Mouse (Mus musculus) retina, embryonic 14.5 days (tissue): Measurements from ENCODE around the gene CK137956.

Experiments
- DNase-seq: peaks from one replicate; pipeline ENCODE4 v3.0.0-alpha.2; 2015; ENCODE audit warnings: low spot score

Gene CK137956

DNA sequence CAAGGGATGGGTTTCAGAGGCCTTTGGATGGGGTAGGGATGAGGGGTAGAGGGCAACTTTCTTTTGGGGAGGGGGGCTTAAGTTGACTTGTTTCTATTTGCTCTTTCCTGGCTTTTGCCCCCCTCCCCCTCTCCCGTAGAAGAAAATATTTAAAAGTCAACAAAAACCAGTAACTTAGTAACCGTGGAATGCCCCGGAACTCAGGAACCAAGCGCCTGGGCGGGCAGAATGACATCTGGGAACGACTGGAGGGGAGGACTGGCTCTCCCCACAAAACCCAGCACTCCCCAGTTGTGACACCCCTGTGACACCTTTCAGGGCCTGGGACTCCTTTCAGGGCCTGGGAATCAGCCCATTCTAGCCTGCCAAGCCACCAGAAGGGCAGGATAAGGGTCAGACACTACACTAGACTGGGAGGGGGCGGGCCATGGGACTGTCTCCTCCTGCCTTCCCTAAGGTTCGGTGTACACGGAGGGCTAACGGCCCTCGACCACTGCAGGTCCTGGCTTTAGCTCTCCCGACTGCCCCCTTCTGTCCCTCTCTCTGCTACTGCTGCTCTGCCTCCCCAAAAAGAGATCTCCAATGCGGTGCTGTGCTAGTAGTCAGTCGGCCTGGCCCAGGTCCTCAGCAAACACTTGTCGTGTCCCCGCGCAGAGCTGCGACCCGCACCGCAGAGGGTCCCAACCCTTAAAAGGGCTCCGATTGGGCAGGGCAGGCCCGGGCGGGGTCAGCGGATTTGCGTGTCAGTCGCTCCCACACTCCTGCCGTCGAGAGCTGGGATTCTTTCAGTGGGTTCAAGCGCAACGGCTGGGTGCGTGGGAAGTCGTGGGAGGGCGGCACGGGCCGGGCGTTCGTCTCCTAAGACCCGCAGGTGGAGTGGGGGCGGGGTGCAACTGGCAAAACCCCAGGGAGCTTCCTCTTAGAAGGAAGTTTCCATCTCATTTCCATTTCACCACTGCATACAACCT lies at the start of gene CK137956:
Gene CK137956, minus strand, starts transcription at position 51 of the 968 bp plus-strand sequence.
- peak; percentile 51 for DNase-seq

DNA sequence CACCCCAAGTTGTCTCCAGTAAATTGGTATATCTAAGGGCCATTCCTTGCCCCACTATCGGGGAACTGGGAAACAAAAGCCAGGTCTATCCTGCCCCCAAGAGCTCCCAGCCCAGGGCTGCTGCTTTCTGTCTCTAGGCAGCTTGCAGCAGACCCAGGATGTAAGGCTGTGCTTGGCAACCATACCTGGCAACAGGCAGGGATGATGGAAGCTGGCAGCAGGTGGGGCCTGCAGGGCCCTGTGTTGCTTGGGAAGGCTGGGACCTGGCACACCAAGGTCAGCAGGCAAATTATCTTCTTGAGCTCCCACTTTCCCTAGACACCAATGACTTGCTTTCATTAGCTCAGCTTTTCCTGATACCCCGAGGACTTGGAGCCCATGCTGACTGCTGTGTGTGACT lies 48.7 kb upstream of the CK137956 start:
- DNase-seq, result no peak

DNA sequence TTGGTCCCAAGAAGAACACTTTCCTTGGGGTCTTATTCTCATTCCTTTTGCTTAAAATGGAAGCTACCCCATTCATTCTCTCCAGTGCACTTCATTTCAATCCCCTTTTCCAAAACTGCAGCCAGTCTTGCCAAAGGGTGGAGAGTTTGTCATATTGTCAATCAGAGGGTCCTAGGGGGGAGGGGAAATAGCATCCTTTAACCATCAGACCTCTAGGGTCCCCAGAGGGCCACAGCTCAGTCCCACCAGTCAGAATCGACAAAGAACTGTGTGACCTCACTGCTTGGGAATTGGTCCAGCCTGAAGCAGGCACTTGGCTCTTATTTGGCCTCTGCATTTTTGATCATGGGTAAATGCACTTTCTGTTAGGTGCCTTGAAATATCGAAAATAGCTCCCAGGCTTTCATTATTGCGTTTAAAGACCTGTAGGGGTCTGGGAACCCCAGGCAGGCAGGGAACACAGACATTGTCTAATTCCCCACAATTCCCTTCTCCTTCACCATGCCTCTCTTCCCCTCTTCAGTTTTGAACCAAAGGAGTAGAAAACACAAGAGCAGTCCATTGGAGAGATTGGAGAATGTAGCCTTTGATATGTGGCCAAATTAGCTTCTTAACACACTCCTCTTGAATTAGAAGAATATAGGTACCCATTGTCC lies 34.2 kb upstream of the CK137956 start:
- no peak for DNase-seq

DNA sequence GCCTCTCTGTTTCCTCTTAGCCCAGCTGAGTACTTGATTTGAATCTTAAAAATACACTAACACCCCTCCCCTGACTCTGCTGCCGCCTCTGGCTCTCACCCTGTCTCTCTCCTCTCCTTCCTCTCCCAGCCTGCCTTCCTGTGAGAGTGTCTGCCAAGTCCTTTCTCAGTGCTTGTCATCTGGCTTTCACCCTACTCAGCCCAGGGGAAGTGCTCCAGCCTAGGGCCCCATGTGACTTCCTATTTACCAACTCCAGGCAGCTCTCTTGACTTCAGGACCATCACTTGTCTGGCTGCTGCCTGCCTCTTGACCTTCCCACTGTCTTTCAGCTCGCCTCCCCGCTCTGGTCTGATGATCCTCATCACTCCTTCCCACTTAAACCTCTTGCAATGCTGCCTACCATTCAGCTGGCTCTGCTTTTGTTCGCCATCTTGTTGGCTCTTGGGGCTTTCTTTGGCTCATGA lies 31.9 kb upstream of the CK137956 start:
- no peak for DNase-seq

DNA sequence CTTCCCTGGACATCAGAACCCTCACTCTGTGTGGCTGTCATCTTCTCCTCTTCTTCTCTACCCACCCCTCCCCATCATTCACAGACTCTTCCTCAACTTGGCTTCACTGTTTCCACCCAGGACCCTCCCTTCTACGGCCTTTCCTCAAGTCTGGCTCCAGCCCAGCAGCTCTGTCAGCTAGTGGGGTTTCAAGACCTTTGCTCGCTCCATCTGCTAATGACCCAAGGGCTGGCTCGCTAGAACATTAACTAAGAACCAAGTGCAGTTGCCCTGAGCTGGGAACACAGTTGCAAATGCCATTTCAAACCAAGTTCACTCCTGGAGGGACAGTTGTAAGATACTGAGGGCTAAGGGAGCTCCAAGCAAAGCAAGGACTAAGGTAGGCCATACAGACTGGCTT lies 28.5 kb upstream of the CK137956 start:
- DNase-seq, result no peak

DNA sequence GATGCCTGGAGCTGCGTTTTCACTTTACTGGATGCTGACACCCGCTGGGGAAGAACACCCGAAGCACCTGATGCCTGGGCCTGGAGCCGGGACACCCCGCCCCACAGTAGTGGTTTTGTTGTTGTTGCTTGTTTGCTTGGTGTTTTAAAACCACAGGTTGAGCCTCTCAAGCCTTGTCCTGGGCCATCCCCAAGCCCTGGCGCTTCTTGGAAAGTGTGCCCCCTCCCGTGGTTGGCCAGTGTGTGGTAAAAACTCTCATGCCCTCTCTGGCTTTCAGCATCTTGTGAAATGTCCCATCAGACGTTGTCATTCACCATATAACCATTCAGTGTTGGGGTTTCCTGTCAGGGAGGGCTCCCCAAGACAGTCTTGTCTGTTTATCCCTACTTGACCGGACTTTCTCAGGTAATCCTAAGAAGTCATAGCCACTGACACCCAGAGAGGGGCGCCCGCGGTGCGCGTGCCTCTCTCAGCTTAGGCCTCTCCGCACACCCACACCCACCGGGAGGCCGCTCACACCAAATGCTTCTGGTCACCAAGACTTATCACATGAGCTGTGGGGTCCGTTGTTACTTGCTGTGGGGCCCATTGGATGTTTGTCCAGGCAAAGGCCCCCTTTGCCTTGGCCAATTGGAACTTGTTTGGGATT lies 18.7 kb upstream of the CK137956 start:
- DNase-seq, result peak; percentile 60

DNA sequence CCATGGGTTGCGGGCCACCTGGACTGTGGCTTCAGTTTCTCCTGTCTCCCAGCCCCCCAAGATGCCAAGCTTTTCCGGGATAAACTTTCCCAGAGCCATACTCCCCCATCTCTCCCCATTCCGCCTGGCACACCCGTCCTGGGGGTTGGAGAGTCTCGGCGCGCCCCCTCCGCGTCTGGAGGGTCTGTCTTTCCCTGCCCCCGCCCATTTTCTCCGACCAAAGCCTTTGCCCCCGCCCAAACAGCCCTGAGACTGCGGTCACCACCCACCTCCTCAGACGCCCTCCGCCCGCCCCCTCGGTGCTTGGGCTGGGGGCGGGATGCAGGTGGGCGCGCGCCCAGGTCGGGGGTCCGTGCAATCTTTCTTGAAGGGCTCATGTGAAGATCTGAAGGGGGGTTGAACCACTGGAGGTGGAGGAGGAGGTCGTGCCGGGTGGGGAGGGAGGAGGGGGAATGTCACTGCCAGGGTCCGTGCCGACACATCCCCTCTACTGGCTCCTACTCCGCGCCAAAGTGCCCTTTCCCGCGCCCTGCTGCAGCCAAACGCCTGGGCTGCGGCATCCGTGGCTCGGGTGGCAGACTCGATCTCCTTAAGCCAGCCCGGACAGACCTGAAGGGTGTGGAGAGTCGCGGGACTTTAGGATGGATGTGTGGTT lies 17.9 kb upstream of the CK137956 start:
- DNase-seq, result peak; percentile 35

DNA sequence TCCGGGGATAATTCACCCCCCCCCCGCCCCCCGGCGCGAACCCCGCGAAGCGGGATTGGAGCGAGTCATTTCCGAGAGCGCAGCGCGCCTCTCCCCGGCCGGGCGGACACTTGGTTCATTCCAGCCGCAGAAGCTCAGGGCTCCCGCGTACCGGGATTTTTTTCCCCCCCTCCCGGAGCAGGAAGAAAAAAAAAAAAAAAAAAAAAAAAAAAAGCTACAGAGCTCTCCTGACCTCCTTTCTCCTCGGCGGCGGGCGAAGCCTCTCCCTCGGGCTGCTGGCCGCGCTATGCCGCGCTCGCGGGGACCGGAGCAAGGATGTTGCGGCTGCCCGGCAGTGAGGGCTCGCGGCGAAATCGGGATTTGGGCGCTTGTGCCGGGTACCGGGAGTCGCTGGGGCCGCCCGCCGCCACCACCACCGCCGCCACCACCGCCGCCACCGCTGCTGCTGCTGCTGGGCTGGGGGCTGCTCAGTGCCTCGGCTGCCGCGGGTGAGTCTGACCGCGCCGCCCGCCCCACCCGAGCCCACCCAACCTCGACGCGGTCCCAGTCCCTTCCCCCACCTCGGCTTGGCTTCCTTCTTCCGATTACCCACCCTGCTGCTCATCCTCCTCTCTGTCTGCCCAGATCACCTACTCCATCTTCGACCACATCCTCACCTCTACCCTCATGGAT lies 17.2 kb upstream of the CK137956 start, which contains the start of gene Csmd2:
Gene Csmd2, plus strand, starts transcription at position 74 of the 672 bp plus-strand sequence.
- peak; percentile 75 for DNase-seq

DNA sequence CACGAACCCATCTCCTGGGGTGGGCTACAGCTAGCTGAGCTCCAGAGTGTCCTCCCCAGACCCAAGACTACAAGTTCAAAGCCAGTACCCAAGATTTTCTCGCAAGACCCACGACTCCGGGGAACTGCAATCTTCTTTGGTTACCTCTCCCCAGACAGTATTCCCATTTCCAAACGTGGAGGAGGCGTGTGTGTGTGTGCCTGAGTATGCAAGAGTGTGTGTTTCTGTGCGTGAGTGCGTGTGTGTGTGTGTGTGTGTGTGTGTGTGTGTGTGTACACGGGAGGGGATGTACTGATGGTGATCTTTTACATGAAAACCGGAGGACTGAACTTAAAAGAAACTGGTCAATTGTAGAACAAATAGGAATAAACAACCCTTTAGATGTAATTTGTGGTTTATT lies 16.5 kb upstream of the CK137956 start:
- DNase-seq, result peak; percentile 8

DNA sequence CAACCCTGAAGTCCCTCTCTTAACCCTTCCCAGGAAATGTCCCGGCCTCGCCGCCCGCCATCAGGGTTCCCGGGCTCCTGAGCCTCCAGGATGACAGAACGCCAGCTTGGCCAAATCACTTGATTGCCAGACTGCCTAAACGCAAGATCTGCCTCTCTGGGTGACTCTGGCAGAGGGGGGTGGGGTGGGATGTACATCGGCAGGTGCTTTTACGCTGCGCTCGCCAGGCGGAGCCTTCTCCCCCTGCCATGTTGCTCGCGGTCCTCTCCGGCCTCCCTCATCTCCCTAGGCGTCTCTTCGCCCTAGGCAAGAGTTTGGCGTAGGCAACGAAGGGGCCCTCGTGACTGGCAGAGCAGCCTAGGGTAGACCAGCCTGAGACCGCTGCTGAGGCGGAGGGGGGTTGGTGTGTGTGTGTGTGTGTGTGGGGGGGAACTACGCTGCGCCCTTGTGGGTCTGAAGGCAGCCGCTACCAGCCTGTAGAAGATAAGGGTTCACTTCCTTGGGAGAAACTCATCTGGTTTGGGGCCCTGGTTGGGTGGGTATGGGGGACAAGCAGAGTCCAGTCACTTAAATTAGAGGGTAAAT lies 15.8 kb upstream of the CK137956 start:
- DNase-seq, result peak; percentile 51

DNA sequence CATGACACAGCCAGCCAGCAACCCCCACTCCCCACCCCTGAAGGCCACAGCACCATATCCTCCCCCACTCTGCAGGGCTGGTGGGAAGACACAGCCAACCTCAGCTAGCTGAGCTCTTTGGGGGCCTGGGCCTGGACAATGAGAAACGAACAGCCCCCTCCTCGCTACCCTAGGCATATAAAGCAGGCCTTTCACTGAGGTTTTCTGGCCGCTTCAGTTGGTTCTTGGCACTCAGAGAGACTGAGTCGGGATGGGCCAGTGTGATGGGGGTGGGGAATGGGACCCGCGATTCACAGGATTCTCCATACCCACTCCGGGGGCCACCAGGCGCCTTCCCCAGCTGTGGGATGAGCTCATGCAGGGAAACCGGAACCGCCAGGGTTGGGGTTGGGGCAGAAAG lies 15.1 kb upstream of the CK137956 start:
- peak; percentile 5 for DNase-seq

DNA sequence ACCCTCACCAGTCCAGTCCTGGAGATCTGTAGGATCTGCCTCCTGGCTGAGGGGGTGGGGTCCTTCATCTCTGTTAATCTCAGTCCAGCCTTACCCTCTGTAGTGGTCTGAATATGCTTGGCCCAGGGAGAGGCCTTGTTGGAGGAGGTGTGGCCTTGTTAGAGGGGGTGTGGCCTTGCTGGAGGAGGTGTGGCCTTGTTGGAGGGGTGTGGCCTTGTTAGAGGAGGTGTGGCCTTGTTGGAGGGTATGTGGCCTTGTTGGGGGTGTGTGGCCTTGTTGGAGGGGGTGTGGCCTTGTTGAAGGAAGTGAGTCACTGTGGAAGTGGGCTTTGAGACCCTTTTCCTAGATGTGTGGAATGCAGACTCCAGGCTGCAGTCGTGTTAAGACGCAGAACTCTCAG lies 13.7 kb upstream of the CK137956 start:
- DNase-seq, result no peak

DNA sequence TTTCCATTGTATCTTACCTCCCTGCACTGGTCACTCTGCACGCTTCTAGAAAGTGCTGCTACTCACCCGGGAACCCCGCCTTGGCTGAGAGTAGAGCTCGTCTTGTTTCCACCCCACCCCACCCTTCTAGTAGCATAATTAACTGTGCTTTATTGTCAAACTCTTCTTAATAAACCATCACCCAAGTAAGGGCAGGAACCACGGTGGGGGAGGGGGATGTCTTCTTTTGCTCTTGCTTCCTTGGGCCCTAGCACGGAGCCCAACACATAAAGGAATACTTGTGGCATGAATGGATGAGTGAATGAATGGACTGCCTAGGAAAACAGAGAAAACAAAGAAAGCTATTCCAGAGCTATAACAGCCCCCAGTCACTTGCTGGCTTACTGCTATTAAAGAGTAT lies 10.4 kb upstream of the CK137956 start:
- no peak for DNase-seq

DNA sequence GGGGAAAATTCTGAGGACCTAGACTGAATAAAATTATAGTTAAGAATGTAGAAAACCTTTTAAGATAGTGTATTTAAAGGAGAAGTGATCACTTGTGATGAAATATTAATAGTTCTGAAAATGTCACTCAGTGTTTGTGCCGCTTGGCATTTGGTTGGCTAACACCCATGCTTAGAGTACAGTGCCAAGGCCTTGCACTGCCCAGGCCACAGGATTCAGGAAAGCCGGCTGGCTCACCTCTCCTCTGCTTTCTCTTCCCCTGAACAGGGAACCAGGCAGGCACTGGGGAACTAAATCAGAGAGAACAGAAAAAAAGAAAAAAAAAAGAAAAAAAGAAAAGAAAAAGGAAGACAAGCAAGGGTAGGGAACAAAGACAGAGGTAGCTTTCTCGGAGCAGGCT lies 2.2 kb upstream of the CK137956 start:
- DNase-seq, result no peak

DNA sequence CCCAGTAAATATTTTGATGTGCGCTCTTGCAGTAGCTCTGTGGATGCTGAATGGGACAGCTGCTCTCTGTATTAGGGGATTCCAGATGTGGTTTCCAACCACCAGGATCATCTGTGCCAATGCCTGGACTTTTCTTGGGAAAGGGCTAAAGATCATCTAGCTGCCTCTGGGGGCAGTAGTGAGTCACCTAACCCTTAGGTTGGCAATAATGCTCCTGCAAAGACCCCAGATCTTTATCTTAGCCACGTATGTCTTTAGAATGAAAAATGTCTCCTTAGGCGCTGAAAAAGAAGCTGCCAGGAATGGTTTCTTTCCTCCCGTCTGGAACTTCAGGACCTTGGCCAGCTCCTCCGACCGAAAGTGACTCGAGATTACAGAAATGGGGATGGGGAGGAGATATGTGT lies 731 bp downstream of the CK137956 start:
- DNase-seq, result peak; percentile 71

DNA sequence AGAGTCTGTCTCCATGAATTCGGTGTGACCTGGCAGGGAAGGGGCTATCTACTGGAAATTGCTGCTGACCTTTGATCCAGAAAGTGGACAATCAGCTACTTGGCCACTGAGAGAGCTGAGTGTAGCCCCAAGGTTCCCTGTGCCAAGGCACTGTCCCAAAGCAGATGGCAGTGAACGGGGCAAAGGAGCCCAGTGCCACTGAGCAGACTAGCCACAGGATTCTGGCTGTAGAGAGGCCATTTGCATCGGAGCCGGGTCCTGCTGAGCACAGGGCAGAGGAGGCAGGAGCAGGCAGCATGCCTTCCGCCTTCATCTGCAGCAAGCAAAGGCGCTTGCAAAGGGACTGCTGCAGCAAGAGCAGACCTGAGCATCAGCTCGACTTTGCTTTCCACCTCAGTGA lies 1.6 kb downstream of the CK137956 start:
- no peak for DNase-seq

DNA sequence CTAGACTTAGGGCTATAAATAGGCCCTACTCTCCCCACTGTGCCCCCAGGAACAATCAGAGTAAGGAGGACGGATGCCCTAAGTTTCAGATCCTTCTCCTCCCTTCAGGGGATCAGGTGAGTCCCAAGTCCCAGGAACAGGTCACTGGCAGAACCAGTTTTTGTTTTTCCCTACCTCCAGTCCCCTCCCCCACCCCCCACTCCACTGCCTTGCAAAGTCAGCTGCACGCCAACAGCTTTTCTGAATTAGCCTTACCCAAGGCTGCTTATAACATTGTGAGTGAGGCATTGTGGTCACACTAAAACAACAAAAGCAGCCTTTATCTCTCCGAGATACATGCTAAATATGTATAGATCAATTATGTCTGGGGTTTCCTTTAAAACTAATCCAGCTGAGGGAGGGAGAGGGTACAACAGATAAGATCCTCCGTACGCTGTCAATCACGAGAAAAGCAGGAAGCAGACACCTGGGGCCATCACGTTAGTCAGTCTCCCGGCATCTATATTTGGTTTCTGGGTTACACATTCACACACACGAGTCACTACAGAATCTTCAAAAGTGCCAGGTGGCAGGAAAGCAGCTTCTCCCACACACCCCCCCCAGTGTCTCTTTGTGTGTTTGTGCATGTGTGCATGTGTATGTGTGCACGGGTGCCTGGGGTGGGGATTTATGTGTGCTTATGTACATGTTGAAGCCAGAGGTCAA lies 17.6 kb downstream of the CK137956 start:
- DNase-seq, result no peak

DNA sequence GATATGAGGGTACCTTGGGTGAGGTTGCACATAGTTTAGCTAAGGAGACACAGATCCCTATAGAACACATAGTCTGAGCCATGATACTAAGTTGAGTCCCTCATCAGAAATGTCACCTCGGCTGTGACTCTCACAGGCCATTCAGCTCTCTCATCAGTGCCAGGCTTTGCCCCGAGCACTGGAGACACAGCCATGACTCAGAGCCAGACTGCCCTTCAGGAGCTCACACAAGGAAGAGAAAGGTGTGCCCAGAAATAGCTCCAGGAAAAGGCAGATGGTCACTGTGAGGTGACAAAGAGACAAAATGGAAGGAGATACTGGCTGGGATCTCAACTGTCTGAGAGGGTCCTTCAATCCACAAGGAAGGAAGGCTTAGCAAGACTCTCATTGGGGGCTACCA lies 23.1 kb downstream of the CK137956 start:
- DNase-seq, result no peak

DNA sequence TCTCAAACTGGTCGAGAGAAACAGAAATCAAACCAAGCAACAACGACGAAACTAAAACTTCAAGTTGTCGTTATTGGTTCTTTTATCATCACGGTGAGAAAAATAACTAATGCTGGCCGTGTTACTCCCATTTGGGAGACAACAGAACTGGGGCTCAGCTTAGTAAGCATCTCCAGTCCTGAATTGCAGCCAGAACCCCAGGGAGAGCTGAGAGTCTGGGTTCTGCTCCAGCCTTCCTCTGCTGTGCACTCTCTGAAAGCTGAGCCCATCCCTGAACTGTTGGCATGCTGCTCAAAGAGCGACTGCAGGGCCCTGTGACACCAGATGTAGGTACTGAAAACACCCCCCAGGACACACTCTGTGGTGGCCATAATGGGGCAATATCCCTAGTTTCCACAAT lies 33.3 kb downstream of the CK137956 start:
- DNase-seq, result no peak

DNA sequence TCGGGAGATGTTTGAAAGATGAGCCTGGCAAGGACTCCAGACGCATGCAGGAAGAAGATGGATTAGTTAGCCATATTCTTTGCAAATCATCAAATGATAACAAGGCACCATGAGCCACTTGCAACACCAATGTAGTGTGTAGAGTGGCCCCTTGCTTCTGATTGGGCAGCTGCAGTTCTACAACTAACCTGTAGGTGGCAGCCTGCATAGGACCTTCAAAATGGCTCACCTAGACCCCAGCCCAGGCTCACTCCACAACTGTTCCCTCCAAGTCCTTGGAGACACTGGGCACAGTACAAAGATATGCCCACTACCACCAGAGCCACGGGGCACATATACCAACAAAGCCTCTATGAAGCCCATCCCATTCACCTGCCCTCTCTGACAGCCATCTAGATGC lies 35.4 kb downstream of the CK137956 start:
- peak; percentile 71 for DNase-seq
